Mouse (Mus musculus): ENCODE measurements at regions not wholly inside any gene's neighbourhood (a gene's known extent, or its start where the extent isn't known, plus 50 kb on each side); places are given as distances from the start of the nearest gene placed in this dataset.

DNA sequence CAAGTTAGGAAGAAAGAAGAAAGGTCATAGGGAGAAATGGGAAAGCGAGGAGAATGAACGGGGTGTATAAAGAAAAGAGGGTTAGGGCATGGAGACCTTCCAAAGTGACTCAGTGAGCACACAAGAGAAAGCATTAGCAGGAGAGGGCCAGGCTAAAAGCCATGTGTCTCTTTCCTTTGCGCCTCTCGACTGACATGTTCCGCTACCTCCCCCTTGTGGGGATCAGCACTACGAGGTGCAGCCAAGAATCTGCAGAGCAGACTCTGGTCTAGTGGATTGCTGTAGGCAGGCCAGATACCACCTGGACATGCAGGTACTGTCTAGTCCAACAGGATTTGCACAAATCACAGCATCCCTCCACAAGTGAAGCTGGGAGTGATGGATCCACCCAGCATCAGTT, 54.0 kb downstream of the Kcna5 start:
- DNase-seq = no peak

GRCm38 (mm10) chr6:126477506-126477905, 57.7 kb downstream of the Kcna5 start:
- DNase-seq = no peak

DNA sequence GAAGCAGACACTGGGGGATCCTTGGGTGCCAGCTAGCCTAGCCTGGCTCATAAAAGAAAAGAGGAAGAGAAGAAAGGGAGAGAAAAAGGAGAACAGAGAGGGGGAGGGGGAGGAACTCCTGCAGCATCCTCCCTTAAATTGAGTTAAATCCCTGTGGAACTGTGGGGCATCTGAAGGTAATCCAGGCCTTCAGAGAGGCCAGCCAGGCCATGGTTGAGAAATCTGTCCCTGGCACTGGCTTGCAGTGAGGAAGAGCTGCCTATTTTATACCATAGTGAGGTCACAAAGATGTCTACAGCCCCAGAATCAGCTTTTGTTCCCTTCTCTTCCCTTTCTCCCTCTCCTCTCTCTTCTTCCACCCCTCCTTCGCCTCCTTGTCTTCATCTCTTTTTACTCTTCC, 58.5 kb downstream of the Kcna5 start:
- no peak for DNase-seq

DNA sequence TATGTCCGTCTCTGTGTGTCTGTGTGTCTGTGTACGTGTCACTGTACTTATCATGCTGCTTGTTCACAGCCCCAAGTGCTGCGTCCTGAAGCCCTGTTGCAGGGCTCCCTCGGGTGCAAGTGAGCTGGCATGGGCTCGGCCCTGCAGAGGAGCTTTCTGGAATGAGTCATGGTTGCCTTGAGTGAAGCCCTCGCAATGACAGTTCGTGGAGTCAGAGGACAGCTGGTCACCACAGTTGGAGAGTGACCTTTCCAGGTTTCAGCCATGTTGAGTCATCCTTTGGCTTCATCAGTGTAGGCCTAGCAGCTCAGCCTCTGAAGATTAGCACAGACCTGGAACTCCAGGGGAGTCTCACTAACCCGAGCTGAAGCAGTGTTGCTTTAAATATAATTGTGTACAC, 59.7 kb downstream of the Kcna5 start:
- DNase-seq = no peak

DNA sequence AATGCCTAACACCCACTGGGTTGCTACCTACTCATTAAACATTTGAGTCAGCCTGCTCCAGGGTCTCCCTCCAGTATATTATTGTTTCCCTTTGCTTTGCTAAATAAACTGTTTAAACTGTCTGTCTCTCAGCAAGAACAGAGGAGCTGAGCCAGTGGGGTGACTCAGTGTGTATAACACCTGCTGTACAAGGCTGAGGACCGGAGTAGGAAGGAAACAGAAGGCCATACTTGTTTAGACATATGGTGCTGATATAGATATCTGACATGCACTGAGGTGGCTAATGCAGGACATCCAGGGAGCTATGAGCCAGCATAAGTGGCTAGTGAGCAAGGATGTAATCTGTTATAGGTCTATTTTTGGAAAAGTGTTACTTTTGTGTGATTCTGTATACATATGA, 81.5 kb downstream of the Kcna5 start:
- DNase-seq = no peak

- no peak for DNase-seq
Observed at GRCm38 (mm10) chr6:126445519-126445918, 89.7 kb downstream of the Kcna5 start.

GRCm38 (mm10) chr6:126440254-126440653, 95.0 kb downstream of the Kcna5 start:
- no peak for DNase-seq

GRCm38 (mm10) chr6:126437976-126438736, 97.1 kb downstream of the Kcna5 start:
- DNase-seq = no peak

GRCm38 (mm10) chr6:126427208-126427607, 108.0 kb downstream of the Kcna5 start:
- no peak for DNase-seq

- DNase-seq = no peak
Observed at GRCm38 (mm10) chr6:126405736-126406135, 129.5 kb downstream of the Kcna5 start.

DNA sequence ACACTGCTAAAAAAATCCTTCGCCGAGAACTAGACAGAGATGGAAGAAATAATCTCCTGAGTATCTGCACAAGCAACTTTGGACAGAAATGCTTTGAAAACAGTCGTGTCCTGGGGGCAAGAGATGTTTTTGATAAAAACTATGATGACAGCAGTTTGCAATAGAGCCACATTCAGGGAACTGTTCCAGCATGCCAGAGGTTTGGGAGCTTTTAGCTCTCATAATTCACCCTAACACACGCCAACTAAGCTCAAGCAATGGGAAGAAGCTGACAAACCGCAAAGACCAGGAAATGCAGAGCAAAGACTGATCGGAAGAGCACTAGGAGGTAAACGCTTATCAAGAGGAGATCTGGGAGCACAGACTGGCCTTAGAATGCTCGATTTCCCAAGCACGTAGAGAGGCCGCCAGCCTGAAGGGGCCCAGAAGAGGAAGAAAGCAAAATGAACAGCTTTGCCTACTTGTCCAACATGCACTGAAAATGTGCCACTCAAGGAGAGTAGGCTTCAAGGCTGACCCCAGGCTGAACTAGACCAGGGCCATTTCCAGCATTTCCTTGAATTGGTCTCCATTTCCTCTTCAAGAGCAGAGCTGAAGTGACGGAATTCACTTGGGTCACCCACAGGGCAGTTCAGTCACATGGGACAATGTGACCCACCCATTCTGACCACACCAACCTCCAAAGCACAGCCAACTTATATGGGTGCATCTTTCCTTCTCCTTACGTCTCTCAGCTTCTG, 130.7 kb downstream of the Kcna5 start:
- no peak for DNase-seq

DNA sequence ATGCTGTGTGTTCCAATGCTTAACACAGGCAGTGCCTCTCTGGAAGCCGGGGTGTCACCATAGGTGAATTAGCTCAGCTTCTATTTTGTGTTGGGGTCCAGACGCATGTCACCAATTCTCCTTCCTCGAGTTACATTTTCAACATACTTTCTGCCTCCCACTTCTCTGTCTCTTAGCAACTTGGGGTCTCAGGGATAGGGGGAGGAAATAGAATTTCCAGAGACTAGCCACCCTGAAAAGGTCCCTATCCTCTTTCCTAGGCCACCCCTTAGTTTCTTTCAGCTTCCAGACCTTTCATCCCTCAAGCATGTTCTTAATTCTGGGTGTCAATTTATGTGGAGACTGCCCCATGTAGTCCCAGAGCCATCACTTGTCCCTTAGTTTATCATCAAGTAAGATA, 135.6 kb downstream of the Kcna5 start:
- DNase-seq = no peak

GRCm38 (mm10) chr6:126398641-126399040, 136.6 kb downstream of the Kcna5 start:
- DNase-seq = no peak

DNA sequence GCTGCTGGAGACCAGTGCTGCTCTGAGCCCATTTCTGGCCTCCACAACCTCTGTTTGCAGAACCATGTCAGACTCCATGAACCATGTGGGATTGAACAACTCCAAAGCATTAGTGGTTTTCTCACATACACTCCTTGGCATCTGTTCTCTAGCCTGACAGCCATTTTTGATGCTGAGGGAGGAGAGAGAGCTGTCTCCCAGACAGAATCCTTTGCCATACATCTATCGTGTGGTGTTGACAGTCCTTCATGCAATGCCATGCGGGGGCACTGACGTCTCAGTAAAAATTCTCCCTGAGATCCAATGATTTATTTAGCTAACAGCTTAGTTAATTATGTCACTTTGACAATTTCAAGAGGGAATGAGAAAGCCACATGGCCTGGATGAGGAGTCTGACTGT, 140.2 kb downstream of the Kcna5 start:
- no peak for DNase-seq

DNA sequence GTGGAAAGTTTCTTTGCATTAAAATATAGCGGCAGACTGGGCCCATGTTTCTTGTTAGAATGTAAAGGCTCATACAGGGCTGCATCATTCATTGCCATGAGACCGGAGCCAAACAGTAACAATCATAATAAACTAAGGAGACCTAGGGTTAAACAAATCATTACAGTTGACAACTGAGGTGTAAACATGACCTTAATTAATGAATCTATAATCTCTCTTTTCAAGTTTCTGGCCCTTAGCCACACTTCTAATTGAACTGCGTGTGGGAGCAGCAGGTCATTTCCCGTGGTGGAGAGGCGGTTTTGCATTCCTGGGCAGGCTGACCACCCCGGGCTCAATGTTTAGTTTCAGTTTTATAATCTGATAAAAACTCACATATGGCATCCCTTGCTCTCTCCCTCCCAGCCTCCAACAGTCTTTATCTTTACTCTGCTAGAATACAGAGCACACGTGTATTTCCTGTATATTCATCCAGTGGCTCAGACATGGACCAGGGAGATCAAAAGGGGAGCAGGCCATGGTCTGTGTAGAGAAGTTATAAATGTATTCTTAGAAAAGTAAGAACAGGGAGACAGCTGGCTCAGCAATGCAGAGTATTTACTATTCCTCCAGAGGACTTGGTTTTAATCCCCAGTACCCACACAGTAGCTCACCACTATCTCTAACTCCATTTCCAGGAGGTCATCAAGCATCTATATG, 141.0 kb downstream of the Kcna5 start:
- no peak for DNase-seq

- peak in 1 of 2 experiments; percentile 25 for DNase-seq
Observed at GRCm38 (mm10) chr6:126384210-126385012, 150.8 kb downstream of the Kcna5 start.

DNA sequence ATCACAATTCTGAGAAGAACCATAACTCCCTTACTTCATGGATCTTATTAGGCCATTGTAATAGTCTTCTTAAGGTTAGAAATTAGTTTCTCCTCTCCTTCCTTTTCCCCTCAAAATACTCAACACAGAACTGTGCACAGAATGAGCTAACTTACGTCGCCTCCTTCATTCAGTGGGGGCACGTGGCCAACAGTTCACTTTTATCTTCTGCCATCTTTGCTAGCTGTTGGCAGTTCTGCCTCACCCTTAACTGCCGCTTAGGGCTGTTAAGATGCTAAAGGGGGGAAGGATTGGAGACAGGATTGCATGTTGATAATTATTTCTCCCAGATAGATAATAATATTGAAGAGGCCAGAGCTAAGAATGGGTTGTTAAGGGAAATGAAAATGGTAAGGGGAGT, 158.0 kb downstream of the Kcna5 start:
- DNase-seq = no peak

DNA sequence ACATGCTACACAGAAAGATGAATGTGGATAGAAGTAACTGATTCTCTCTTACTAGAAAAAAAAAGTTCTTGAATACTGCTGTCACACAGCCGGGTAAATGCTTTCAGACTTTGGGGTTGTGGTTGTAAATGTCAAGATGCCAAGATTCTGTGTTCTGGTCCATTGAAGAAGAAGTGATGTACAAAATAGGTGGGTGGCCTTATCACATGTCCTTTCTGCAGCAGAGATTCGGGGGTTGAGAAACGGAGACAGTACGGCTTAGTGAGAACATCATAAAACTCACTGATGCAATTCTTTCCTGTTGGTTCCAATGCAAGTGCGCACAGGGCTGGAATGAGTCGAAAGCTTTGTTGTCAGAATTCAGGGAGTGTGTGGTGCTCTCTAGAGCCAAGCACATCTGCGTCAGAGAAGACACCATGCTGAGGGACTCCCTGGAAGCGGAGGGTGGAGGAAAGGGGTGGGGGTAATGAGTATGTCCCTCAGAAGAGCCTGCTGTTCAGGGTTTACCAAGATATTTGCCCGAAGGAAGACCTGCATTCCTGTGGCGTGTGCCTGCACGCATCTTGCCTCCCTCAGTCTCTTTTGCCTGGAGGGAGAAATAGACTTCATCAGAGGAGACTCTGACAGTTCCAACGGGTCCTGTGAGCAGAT, 160.1 kb downstream of the Kcna5 start:
- no peak for DNase-seq

DNA sequence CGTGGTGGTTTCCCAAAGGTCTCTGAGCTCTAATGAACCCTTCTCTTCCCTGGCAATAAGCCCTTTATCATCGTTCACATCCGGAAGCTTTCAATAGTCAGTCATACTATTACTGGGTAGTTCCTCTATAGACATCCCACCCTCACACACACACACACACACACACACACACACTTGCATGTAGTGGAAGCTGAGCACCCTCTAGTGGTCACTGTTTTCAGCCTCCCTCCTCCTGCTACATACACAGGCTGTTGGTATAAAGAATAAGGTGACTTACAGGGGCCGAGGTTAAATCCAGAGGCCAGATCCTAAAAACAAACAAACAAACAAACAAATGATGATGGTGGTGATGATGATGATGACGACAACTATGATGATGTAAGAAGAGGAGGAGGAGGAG, 163.2 kb downstream of the Kcna5 start:
- DNase-seq = no peak

- no peak for DNase-seq
Observed at GRCm38 (mm10) chr6:126371489-126371888, 163.7 kb downstream of the Kcna5 start.

GRCm38 (mm10) chr6:126365495-126365894, 169.7 kb downstream of the Kcna5 start:
- DNase-seq = no peak

DNA sequence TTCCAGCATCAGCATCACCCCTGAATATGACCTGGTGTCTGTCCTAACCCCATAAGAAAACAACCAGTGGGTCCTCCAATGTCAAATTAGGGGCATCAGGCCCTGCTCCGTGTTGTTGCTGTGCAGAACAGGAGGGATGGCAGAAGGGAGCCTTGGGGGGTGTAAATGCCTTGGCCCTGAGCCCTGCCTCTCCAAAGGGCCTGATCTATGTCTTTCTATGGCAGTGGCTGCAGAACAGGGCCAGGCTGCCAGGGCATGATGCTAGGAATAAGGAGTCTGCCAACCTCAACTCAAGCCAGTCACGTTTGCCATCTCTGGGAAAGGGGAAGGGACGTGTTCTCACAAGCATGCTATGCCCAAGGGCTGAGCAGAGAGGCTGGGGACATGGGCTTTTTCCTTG, 172.9 kb downstream of the Kcna5 start:
- no peak for DNase-seq

Measured in layer of hippocampus, postnatal 36 days (tissue).